Mouse (Mus musculus) forebrain, embryonic 15.5 days (tissue): ENCODE measurements around the gene Mup15. TPM values are rescaled to one million over a fixed set of nuclear protein-coding genes. Genes with fewer than 3 reads are reported as not detected.
"Not testable (repeated sequence)": the region's sequence is repeated elsewhere in the genome, so short reads cannot be mapped to it uniquely, and the experiment has no call there.

Source experiments
- ATAC-seq: fragments of 200-750 bp; cut with Nextera tagmentation; replicated peaks from 2 replicates; pipeline ENCODE4 v1.8.0; 2017; ENCODE audit warnings: mild to moderate bottlenecking, moderate TSS enrichment, moderate library complexity
- H3K27ac ChIP-seq: fragments of 300-500 bp; sonication (generic); replicated peaks from 2 replicates; pipeline ENCODE4 v1.5.1; 2015; ENCODE audit warnings: mild to moderate bottlenecking, inconsistent platforms
- H3K27me3 ChIP-seq: fragments of 300-500 bp; sonication (generic); 2 replicates; pipeline ENCODE4 v1.6.1; 2015; ENCODE audit warnings: inconsistent platforms
- H3K36me3 ChIP-seq: fragments of 300-500 bp; sonication (generic); 2 replicates; pipeline ENCODE4 v1.6.1; 2015; ENCODE audit warnings: mild to moderate bottlenecking, inconsistent platforms
- H3K4me1 ChIP-seq: fragments of 300-500 bp; sonication (generic); 2 replicates; pipeline ENCODE4 v1.6.1; 2015; ENCODE audit warnings: inconsistent platforms
- H3K4me2 ChIP-seq: fragments of 300-500 bp; sonication (generic); replicated peaks from 2 replicates; pipeline ENCODE4 v1.6.1; 2015; ENCODE audit warnings: mild to moderate bottlenecking, inconsistent platforms
- H3K4me3 ChIP-seq: fragments of 300-500 bp; sonication (generic); 2 replicates; pipeline ENCODE4 v1.5.1; 2015; ENCODE audit warnings: mild to moderate bottlenecking, inconsistent platforms
- H3K9ac ChIP-seq: fragments of 300-500 bp; sonication (generic); replicated peaks from 2 replicates; pipeline ENCODE4 v1.6.1; 2015; ENCODE audit warnings: mild to moderate bottlenecking, inconsistent platforms
- H3K9me3 ChIP-seq: fragments of 300-500 bp; sonication (generic); 2 replicates; pipeline ENCODE4 v1.6.1; 2016; ENCODE audit warnings: inconsistent platforms
- WGBS: fragments of 180-500 bp; shearing (Covaris S2); methylation state at CpG from one replicate; pipeline ENCODE4 v1.1.7; 2015; ENCODE audit warnings: mixed read lengths; 5-methylcytosine and 5-hydroxymethylcytosine counted together
- polyA plus RNA-seq: library from polyadenylated mRNA; unstranded; fragments of >200 nt; fragmentation: Nextera tagmentation; extraction: Ambion mirVana; gene quantifications from 2 replicates; pipeline ENCODE4 v1.2.1, GENCODE M21; 2015

The Mup15 gene
- not detected in 2 replicates for polyA plus RNA-seq

DNA sequence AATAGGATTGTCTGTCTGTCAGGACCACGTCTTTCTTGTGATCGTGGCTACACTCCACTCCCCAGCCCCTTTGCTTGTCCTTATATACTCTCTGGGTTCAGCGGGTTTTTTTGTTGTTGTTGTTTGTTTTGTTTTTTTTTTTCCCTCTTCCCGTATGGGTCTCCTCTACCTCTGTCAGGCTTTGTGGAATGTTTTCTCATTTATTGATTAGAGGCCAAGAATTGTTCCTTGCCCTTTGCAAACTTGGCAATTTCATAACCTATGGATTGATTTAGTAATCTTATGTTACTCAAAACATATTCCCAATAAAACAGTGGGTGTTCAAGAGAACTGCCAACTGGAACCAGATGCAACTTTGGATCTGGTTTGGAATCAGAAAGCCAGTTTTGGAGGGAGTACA lies at the start of gene Mup15:
Gene Mup15, minus strand, starts transcription at position 101 of the 400 bp plus-strand sequence.
- H3K27ac ChIP-seq, H3K4me3 ChIP-seq, H3K27me3 ChIP-seq, H3K9ac ChIP-seq, H3K9me3 ChIP-seq, ATAC-seq, H3K4me1 ChIP-seq, H3K36me3 ChIP-seq, H3K4me2 ChIP-seq: not testable (repeated sequence)
- no CpG with 5 or more reads among the region's 4 CpGs for WGBS

Other genes starting within 250 kb of the Mup15 start
- gene Mup13, start 211.5 kb downstream of the Mup15 start, polyA plus RNA-seq, result not detected in 2 replicates
- not detected in 2 replicates for gene Mup14, start 135.7 kb downstream of the Mup15 start, polyA plus RNA-seq
- not detected in 2 replicates for gene Mup16, start 79.8 kb upstream of the Mup15 start, polyA plus RNA-seq
- not detected in 2 replicates for gene Mup17, start 156.1 kb upstream of the Mup15 start, polyA plus RNA-seq
- not detected in 2 replicates for gene Mup18, start 234.4 kb upstream of the Mup15 start, polyA plus RNA-seq